16 mouse cellular contexts compared by ENCODE assay signal in genomic region chr8:89983859-89984258, GRCm38 (mm10).
DNase-seq lines count a peak whose midpoint lies in the region; ATAC-seq and TF ChIP-seq lines count a peak whose summit lies in the region.
"Had no signal": no experiment of that assay in that cellular context is flagged by ENCODE, and none has a peak within 500 bp of the region (broad histone marks: within the 10 kb centered on the region; RNA-seq: fewer than 3 reads in every experiment).

No protein-coding gene starts in this region.

- peak; percentile 23 for DNase-seq in heart, adult 11 months
- DNase-seq in heart, postnatal 36 days = no peak
- no peak for DNase-seq in left cerebral cortex, adult 2 months (ENCODE audit: extremely low spot score in 1 of 2, low spot score in 2 of 2)
- DNase-seq in left cerebral cortex, adult 9 months (ENCODE audit: low spot score in 2 of 2) = no peak
- peak; percentile 32 for DNase-seq in R1 (ENCODE audit: low read depth, low spot score)
- DNase-seq in thymus, postnatal 4 days = no peak
- DNase-seq: cerebellum, adult 8-10 months; lung, postnatal 14 days; thymus, postnatal 36 days had no signal

- no peaks in the 10 kb centered on the region for H3K4me1 ChIP-seq in E14TG2a.4 (replicated peaks; ENCODE audit: low read depth, low read length)
- H3K4me1 ChIP-seq: hindbrain, embryonic 12.5 days; kidney, embryonic 15.5 days; megakaryocyte, embryonic 14.5 days had no signal

- H3K9me3 ChIP-seq in E14TG2a.4 (ENCODE audit: low read length) = no peaks in the 10 kb centered on the region
- H3K9me3 ChIP-seq: forebrain, embryonic 10.5 days; hindbrain, embryonic 12.5 days; kidney, embryonic 15.5 days; limb, embryonic 15.5 days had no signal

- H3K27ac ChIP-seq in left cerebral cortex, adult 2 months = no peak overlapping the region
- H3K27ac ChIP-seq: forebrain, embryonic 10.5 days; hindbrain, embryonic 12.5 days; kidney, embryonic 15.5 days; limb, embryonic 15.5 days had no signal

- no peak overlapping the region for H3K4me3 ChIP-seq in left cerebral cortex, adult 2 months
- H3K4me3 ChIP-seq in E14TG2a.4 (replicated peaks; ENCODE audit: low read length) = no peak overlapping the region
- H3K4me3 ChIP-seq: forebrain, embryonic 10.5 days; hindbrain, embryonic 12.5 days; kidney, embryonic 15.5 days; limb, embryonic 15.5 days had no signal

- H3K36me3 ChIP-seq in E14TG2a.4 (ENCODE audit: insufficient read depth, low read length) = no peaks in the 10 kb centered on the region
- H3K36me3 ChIP-seq: forebrain, embryonic 10.5 days; hindbrain, embryonic 12.5 days; kidney, embryonic 15.5 days; limb, embryonic 15.5 days had no signal

- intact Hi-C loops in heart, postnatal 36 days (cut with DNase I) = no loop called here
- intact Hi-C loops in left cerebral cortex, adult 2 months (cut with DNase I) = loop anchor here (5.0 kb wide), 1 partner anchor 132 kb away; no protein-coding TSS in a partner anchor

- peak; percentile 33 for TF ChIP-seq CTCF in left cerebral cortex, adult 2 months (IDR thresholded peaks at IDR 0.05)
- TF ChIP-seq CTCF in E14TG2a.4 (conservative IDR thresholded peaks at IDR 0.05; ENCODE audit: low read length) = peak; percentile 50

- no peak for ATAC-seq in monocyte, adult 5-6 weeks (replicated peaks; ENCODE audit: insufficient number of reproducible peaks, low FRiP score, low TSS enrichment, poor library complexity, severe bottlenecking)

- no peaks in the 10 kb centered on the region for H3K27me3 ChIP-seq in E14TG2a.4 (ENCODE audit: insufficient read depth, low read length)
- H3K27me3 ChIP-seq: hindbrain, embryonic 12.5 days; kidney, embryonic 15.5 days; limb, embryonic 15.5 days; megakaryocyte, embryonic 14.5 days had no signal

Comparison
In these comparisons a context has a peak if more than half of its experiments do, and no peak if none do; other contexts are left out.
1. DNase-seq: peak in heart, adult 11 months (single experiment) and R1 (single experiment); none in heart, postnatal 36 days (0 of 2), left cerebral cortex, adult 2 months (0 of 2), left cerebral cortex, adult 9 months (0 of 2) and thymus, postnatal 4 days (single experiment).